Mouse (Mus musculus): Measurements from ENCODE around the gene Slc16a13. TPM values are rescaled to one million over a fixed set of nuclear protein-coding genes. Genes with fewer than 3 reads are reported as not detected.
A peak's percentile ranks its signal among the peaks of the same experiment; 100 is the strongest.

Gene Slc16a13
- polyA plus RNA-seq, 1 experiment from 2014 or later, result 10.9 TPM

- 64% methylated on average over 6 of the region's 6 CpGs for WGBS
- Histone ChIP-seq H3K36me3 (ENCODE audit: control insufficient read depth, insufficient read depth, low read length) (no peaks in the 10 kb centered on the region), H3K4me1 (replicated peaks; ENCODE audit: control insufficient read depth, insufficient read depth, low read length) (peaks cover 6% of the 10 kb centered on the region; the same call in 1 of the 2 replicates), H3K27ac (ENCODE audit: low read depth, low read length) (no peak within 1 kb of the TSS), H3K9ac (ENCODE audit: low read depth, low read length) (no peak within 1 kb of the TSS), H3K9me3 (ENCODE audit: control insufficient read depth, low read length) (no peaks in the 10 kb centered on the region), H3K4me2 (replicated peaks; ENCODE audit: low read depth, low read length) (peak within 1 kb of the TSS; percentile 49; the same call in 1 of the 2 replicates), H3K4me3 (ENCODE audit: low read depth, low read length) (0 out of 2 replicates have a peak within 1 kb of the TSS, but pooled peaks have one; percentile 23), H3K27me3 (ENCODE audit: control insufficient read depth, insufficient read depth, low read length) (peaks cover 43% of the 10 kb centered on the region)
- no peak for ATAC-seq (ENCODE audit: low FRiP score)
- DNase-seq (ENCODE audit: low spot score), result no peak
Measured at GRCm38 (mm10) chr11:70212423-70212822, 8.4 kb downstream of the Slc16a13 start, which contains the start of gene Slc16a11. Gene Slc16a11 (plus strand): TSS chr11:70212752.

- H3K36me3 ChIP-seq (ENCODE audit: control insufficient read depth, insufficient read depth, low read length), result no peaks in the 10 kb centered on the region
- H3K9ac ChIP-seq (ENCODE audit: low read depth, low read length), result no peak overlapping the region
- H3K4me1 ChIP-seq (replicated peaks; ENCODE audit: control insufficient read depth, insufficient read depth, low read length), result peaks cover 6% of the 10 kb centered on the region; the same call in 1 of the 2 replicates
- H3K4me3 ChIP-seq (ENCODE audit: low read depth, low read length), result no peak overlapping the region
- H3K9me3 ChIP-seq (ENCODE audit: control insufficient read depth, low read length), result no peaks in the 10 kb centered on the region
- WGBS, result 78% methylated on average over 6 of the region's 6 CpGs
- peaks cover 42% of the 10 kb centered on the region for H3K27me3 ChIP-seq (ENCODE audit: control insufficient read depth, insufficient read depth, low read length)
- H3K27ac ChIP-seq (ENCODE audit: low read depth, low read length), result no peak overlapping the region
- DNase-seq (ENCODE audit: low spot score) (no peak), ATAC-seq (ENCODE audit: low FRiP score) (no peak)
- no peak overlapping the region for H3K4me2 ChIP-seq (replicated peaks; ENCODE audit: low read depth, low read length)
Measured at GRCm38 (mm10) chr11:70211972-70212371, 8.9 kb downstream of the Slc16a13 start.

- peaks cover 30% of the 10 kb centered on the region for H3K27me3 ChIP-seq (ENCODE audit: control insufficient read depth, insufficient read depth, low read length)
Measured at GRCm38 (mm10) chr11:70210681-70211080, 10.2 kb downstream of the Slc16a13 start.

GRCm38 (mm10) chr11:70208778-70209388 is 12.0 kb downstream of the Slc16a13 start:
- DNase-seq (ENCODE audit: low spot score) (no peak), ATAC-seq (ENCODE audit: low FRiP score) (no peak)
- no peaks in the 10 kb centered on the region for H3K36me3 ChIP-seq (ENCODE audit: control insufficient read depth, insufficient read depth, low read length)
- no peak overlapping the region for H3K9ac ChIP-seq (ENCODE audit: low read depth, low read length)
- H3K4me3 ChIP-seq (ENCODE audit: low read depth, low read length), result no peak overlapping the region
- peaks cover 12% of the 10 kb centered on the region for H3K27me3 ChIP-seq (ENCODE audit: control insufficient read depth, insufficient read depth, low read length)
- WGBS, result 76% methylated on average over 5 of the region's 5 CpGs
- H3K9me3 ChIP-seq (ENCODE audit: control insufficient read depth, low read length), result no peaks in the 10 kb centered on the region
- H3K4me1 ChIP-seq (replicated peaks; ENCODE audit: control insufficient read depth, insufficient read depth, low read length), result no peaks in the 10 kb centered on the region
- H3K27ac ChIP-seq (ENCODE audit: low read depth, low read length), result no peak overlapping the region
- H3K4me2 ChIP-seq (replicated peaks; ENCODE audit: low read depth, low read length), result no peak overlapping the region

More at GRCm38 (mm10) chr11:70210681-70211080, 10.2 kb downstream of the Slc16a13 start:
- H3K36me3 ChIP-seq (ENCODE audit: control insufficient read depth, insufficient read depth, low read length), result no peaks in the 10 kb centered on the region
- H3K9me3 ChIP-seq (ENCODE audit: control insufficient read depth, low read length), result no peaks in the 10 kb centered on the region
- ATAC-seq (ENCODE audit: low FRiP score), result no peak
- H3K4me2 ChIP-seq (replicated peaks; ENCODE audit: low read depth, low read length), result no peak overlapping the region
- H3K9ac ChIP-seq (ENCODE audit: low read depth, low read length), result no peak overlapping the region
- DNase-seq (ENCODE audit: low spot score), result no peak
- peaks cover 6% of the 10 kb centered on the region; the same call in 1 of the 2 replicates for H3K4me1 ChIP-seq (replicated peaks; ENCODE audit: control insufficient read depth, insufficient read depth, low read length)
- WGBS, result 97% methylated on average over 2 of the region's 2 CpGs
- no peak overlapping the region for H3K27ac ChIP-seq (ENCODE audit: low read depth, low read length)
- H3K4me3 ChIP-seq (ENCODE audit: low read depth, low read length), result no peak overlapping the region

- no peaks in the 10 kb centered on the region for H3K4me1 ChIP-seq (replicated peaks; ENCODE audit: control insufficient read depth, insufficient read depth, low read length)
- H3K27ac ChIP-seq (ENCODE audit: low read depth, low read length), result no peak overlapping the region
- H3K9me3 ChIP-seq (ENCODE audit: control insufficient read depth, low read length), result no peaks in the 10 kb centered on the region
- 85% methylated on average over 7 of the region's 7 CpGs for WGBS
- no peaks in the 10 kb centered on the region for H3K36me3 ChIP-seq (ENCODE audit: control insufficient read depth, insufficient read depth, low read length)
- no peak overlapping the region for H3K4me3 ChIP-seq (ENCODE audit: low read depth, low read length)
- no peak for DNase-seq (ENCODE audit: low spot score)
- H3K4me2 ChIP-seq (replicated peaks; ENCODE audit: low read depth, low read length), result no peak overlapping the region
- no peak overlapping the region for H3K9ac ChIP-seq (ENCODE audit: low read depth, low read length)
- no peak for ATAC-seq (ENCODE audit: low FRiP score)
- no peaks in the 10 kb centered on the region; the same call in 1 of the 2 replicates for H3K27me3 ChIP-seq (ENCODE audit: control insufficient read depth, insufficient read depth, low read length)
Measured at GRCm38 (mm10) chr11:70207283-70207682, 13.6 kb downstream of the Slc16a13 start.

- H3K4me2 ChIP-seq (replicated peaks; ENCODE audit: low read depth, low read length), result no peak overlapping the region
- H3K36me3 ChIP-seq (ENCODE audit: control insufficient read depth, insufficient read depth, low read length), result no peaks in the 10 kb centered on the region
- no peaks in the 10 kb centered on the region for H3K9me3 ChIP-seq (ENCODE audit: control insufficient read depth, low read length)
- no peak for ATAC-seq (ENCODE audit: low FRiP score)
- no peak for DNase-seq (ENCODE audit: low spot score)
- no peak overlapping the region for H3K27ac ChIP-seq (ENCODE audit: low read depth, low read length)
- H3K27me3 ChIP-seq (ENCODE audit: control insufficient read depth, insufficient read depth, low read length), result no peaks in the 10 kb centered on the region
- H3K4me1 ChIP-seq (replicated peaks; ENCODE audit: control insufficient read depth, insufficient read depth, low read length), result no peaks in the 10 kb centered on the region
- WGBS, result 87% methylated on average over 2 of the region's 2 CpGs
- no peak overlapping the region for H3K9ac ChIP-seq (ENCODE audit: low read depth, low read length)
- H3K4me3 ChIP-seq (ENCODE audit: low read depth, low read length), result no peak overlapping the region
Measured at GRCm38 (mm10) chr11:70206801-70207200, 14.1 kb downstream of the Slc16a13 start.

- ATAC-seq (ENCODE audit: low FRiP score) (no peak), DNase-seq (ENCODE audit: low spot score) (peak; percentile 88)
- no peak overlapping the region for H3K9ac ChIP-seq (ENCODE audit: low read depth, low read length)
- no peak overlapping the region for H3K4me3 ChIP-seq (ENCODE audit: low read depth, low read length)
- 35% methylated on average over 5 of the region's 5 CpGs for WGBS
- no peaks in the 10 kb centered on the region for H3K27me3 ChIP-seq (ENCODE audit: control insufficient read depth, insufficient read depth, low read length)
- H3K4me1 ChIP-seq (replicated peaks; ENCODE audit: control insufficient read depth, insufficient read depth, low read length), result no peaks in the 10 kb centered on the region
- H3K36me3 ChIP-seq (ENCODE audit: control insufficient read depth, insufficient read depth, low read length), result no peaks in the 10 kb centered on the region
- no peak overlapping the region for H3K4me2 ChIP-seq (replicated peaks; ENCODE audit: low read depth, low read length)
- no peaks in the 10 kb centered on the region for H3K9me3 ChIP-seq (ENCODE audit: control insufficient read depth, low read length)
- H3K27ac ChIP-seq (ENCODE audit: low read depth, low read length), result no peak overlapping the region
Measured at GRCm38 (mm10) chr11:70201691-70202090, 19.2 kb downstream of the Slc16a13 start.

- Histone ChIP-seq H3K9me3 (ENCODE audit: control insufficient read depth, low read length) (no peaks in the 10 kb centered on the region), H3K4me3 (ENCODE audit: low read depth, low read length) (no peak overlapping the region), H3K9ac (ENCODE audit: low read depth, low read length) (no peak overlapping the region), H3K27me3 (ENCODE audit: control insufficient read depth, insufficient read depth, low read length) (no peaks in the 10 kb centered on the region), H3K36me3 (ENCODE audit: control insufficient read depth, insufficient read depth, low read length) (no peaks in the 10 kb centered on the region), H3K4me1 (replicated peaks; ENCODE audit: control insufficient read depth, insufficient read depth, low read length) (no peaks in the 10 kb centered on the region), H3K27ac (ENCODE audit: low read depth, low read length) (no peak overlapping the region), H3K4me2 (replicated peaks; ENCODE audit: low read depth, low read length) (no peak overlapping the region)
- WGBS, result 92% methylated on average over 5 of the region's 5 CpGs
- no peak for DNase-seq (ENCODE audit: low spot score)
- ATAC-seq (ENCODE audit: low FRiP score), result no peak
Measured at GRCm38 (mm10) chr11:70200036-70200608, 20.7 kb downstream of the Slc16a13 start.

- Histone ChIP-seq H3K4me3 (ENCODE audit: low read depth, low read length) (no peak overlapping the region), H3K9ac (ENCODE audit: low read depth, low read length) (no peak overlapping the region), H3K27ac (ENCODE audit: low read depth, low read length) (no peak overlapping the region), H3K4me2 (replicated peaks; ENCODE audit: low read depth, low read length) (no peak overlapping the region), H3K9me3 (ENCODE audit: control insufficient read depth, low read length) (no peaks in the 10 kb centered on the region), H3K36me3 (ENCODE audit: control insufficient read depth, insufficient read depth, low read length) (no peaks in the 10 kb centered on the region), H3K27me3 (ENCODE audit: control insufficient read depth, insufficient read depth, low read length) (no peaks in the 10 kb centered on the region), H3K4me1 (replicated peaks; ENCODE audit: control insufficient read depth, insufficient read depth, low read length) (no peaks in the 10 kb centered on the region)
- WGBS, result 86% methylated on average over 8 of the region's 8 CpGs
- no peak for ATAC-seq (ENCODE audit: low FRiP score)
- DNase-seq (ENCODE audit: low spot score), result no peak
Measured at GRCm38 (mm10) chr11:70199107-70199506, 21.8 kb downstream of the Slc16a13 start.

Measured in hindbrain, embryonic 11.5 days (tissue).